Mouse (Mus musculus) large intestine, adult 2 months (tissue): ENCODE measurements around the gene Col8a1. TPM values are rescaled to one million over a fixed set of nuclear protein-coding genes. Genes with fewer than 3 reads are reported as not detected.

Experiments used
- DNase-seq: peaks from one replicate; pipeline ENCODE4 v3.0.0-alpha.2; 2012; ENCODE audit warnings: low read depth, low spot score
- WGBS: fragments of 180-500 bp; shearing (Covaris S2); methylation state at CpG from one replicate; pipeline ENCODE4 v1.1.7; 2018; 5-methylcytosine and 5-hydroxymethylcytosine counted together
- polyA plus RNA-seq: library from polyadenylated mRNA; depleted of rRNA; stranded (reverse); fragments of >200 nt; gene quantifications from 2 replicates; pipeline ENCODE4 v1.2.3, GENCODE M21; 2012; rRNA removed

The Col8a1 gene
- polyA plus RNA-seq, 1 experiment: 0.38 TPM

- WGBS: 95% methylated on average over 1 of the region's 1 CpGs
- DNase-seq: no peak
Measured at GRCm38 (mm10) chr16:57575764-57576388, 178.7 kb downstream of the Col8a1 start.

Other genes with a start within 250 kb of the Col8a1 start
- gene Cmss1, start 147.9 kb downstream of the Col8a1 start, polyA plus RNA-seq: 7.0 and 8.0 TPM in 2 replicates